Mouse (Mus musculus): ENCODE measurements around the gene Gm3138.
"Not testable (repeated sequence)": the region's sequence is repeated elsewhere in the genome, so short reads cannot be mapped to it uniquely, and the experiment has no call there.

Gm3138 gene

DNA sequence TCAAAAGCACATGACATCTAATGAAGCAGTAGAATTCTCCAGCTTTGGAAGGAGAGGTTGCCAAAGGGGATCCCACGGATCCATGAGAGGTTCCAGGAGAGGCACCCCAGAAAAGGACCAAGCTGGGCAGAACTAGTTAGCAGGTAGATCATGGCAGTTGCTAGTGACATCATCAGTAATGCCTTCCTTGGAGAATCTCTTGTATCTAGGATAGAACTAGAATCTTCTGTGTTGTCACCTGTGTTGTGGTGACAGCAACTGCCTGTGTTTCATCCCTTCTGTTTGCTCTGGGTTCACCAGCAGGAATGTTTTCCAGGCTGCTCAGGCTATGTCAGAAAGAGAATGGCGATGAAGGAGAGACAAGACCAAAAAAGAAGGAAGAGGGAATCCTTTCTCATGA lies at the start of gene Gm3138:
TSS of gene Gm3138 (plus strand) at position 301 of the 400 bp plus-strand sequence.
- not testable (repeated sequence) for DNase-seq (ENCODE audit: low spot score)

DNA sequence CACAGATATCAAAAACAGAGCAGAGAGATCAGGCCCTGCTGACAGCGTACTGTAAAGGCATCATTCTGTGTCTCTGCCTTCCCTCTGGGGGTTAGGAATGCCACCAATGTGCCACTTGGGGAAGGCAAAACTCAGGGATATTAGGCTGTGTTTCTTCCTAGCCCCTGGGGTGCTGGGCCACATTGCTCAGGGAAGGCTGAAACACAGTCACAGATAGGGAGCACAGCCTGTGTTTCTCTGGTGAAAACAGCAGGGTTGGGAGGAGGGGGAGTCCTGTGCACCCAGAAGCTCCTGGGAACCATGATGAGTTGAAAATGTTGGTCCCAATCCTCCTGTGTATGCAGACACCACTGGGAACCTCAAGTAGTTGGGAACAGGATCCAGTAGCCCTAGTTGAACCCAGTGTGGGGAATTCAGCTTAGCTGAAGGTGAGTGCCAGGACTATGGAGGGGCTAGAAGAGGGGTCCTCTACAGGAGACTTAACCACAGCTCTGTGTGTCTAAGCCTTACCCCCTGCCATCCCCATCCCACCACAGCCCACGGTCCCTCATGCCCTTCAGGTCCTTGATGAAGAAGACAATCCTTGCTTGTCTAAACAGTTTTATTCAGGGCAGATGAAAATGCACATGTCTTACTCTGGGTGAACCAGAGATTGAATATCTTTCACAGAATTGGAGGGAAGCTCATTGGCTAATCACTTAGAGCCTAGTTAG lies 20.0 kb downstream of the Gm3138 start:
- DNase-seq (ENCODE audit: low spot score): not testable (repeated sequence)

DNA sequence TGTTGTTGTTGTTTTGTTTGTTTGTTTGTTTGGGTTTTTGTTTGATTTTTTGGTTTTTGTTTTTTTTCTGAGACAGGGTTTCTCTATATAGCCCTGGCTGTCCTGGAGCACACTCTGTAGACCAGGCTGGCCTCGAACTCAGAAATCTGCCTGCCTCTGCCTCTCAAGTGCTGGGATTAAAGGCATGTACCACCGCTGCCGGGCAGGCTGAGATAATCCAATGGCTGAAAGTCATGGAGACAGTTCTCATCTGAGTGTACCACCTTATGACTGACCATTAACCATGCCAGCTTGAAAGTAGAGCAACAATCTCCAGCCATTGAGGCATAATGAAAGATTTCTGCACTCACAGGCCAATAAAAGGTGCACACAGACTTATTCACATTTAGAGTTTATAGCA lies 30.4 kb downstream of the Gm3138 start:
- DNase-seq (ENCODE audit: low spot score): not testable (repeated sequence)

Measured in ovary, postnatal 36 days (tissue).